Mouse (Mus musculus): ENCODE data around the gene Syna. TPM values are rescaled to one million over a fixed set of nuclear protein-coding genes. Genes with fewer than 3 reads are reported as not detected.

The Syna gene
- polyA plus RNA-seq (2012; rRNA removed), result 0.14 and 0.24 TPM in 2 replicates

DNA sequence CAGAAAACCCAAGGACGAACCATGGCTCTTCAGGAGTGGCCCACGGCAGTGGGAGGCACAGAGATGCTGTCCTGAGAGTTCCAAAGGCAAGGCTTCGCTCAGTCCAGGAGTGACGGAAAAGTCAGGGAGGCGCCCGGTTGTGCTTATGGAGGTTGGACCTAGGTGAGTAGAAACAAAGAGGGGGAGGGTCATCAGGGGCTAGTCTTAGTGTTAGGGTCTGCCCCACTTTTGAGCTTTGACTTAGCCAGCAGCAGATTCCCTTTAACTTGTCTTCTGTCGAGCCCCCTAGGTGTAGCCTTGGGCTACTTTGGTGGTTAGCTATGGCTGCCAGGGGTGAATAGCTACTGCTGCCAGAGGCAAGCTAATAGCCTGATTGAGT is at the start of gene Syna:
Gene Syna (minus strand): TSS at position 101 of the 379 bp plus-strand sequence.
- DNase-seq, result no peak
- TF ChIP-seq CTCF (IDR thresholded peaks at IDR 0.05; ENCODE audit: insufficient read depth, low read length), result no peak
- TF ChIP-seq POLR2A (IDR thresholded peaks at IDR 0.05; ENCODE audit: borderline replicate concordance, extremely low read depth, low read depth, low read length), result no peak
- 89% methylated on average over 7 of the region's 7 CpGs for WGBS
- Histone ChIP-seq H3K4me1 (ENCODE audit: control insufficient read depth, insufficient read depth, low read length) (peaks cover 6% of the 10 kb centered on the region; the same call in 1 of the 2 replicates), H3K4me3 (replicated peaks; ENCODE audit: extremely low read depth, low read depth, low read length) (no peak within 1 kb of the TSS)

GRCm38 (mm10) chr5:134607121-134607520 is 47.1 kb upstream of the Syna start:
- TF ChIP-seq CTCF (IDR thresholded peaks at IDR 0.05; ENCODE audit: insufficient read depth, low read length) (no peak), POLR2A (IDR thresholded peaks at IDR 0.05; ENCODE audit: borderline replicate concordance, extremely low read depth, low read depth, low read length) (no peak)
- H3K4me3 ChIP-seq (replicated peaks; ENCODE audit: extremely low read depth, low read depth, low read length), result no peak overlapping the region
- H3K4me1 ChIP-seq (ENCODE audit: control insufficient read depth, insufficient read depth, low read length), result no peaks in the 10 kb centered on the region
- DNase-seq, result no peak
- WGBS, result 59% methylated on average over 5 of the region's 5 CpGs

GRCm38 (mm10) chr5:134606314-134606713 is 46.3 kb upstream of the Syna start:
- no peak overlapping the region for H3K4me3 ChIP-seq (replicated peaks; ENCODE audit: extremely low read depth, low read depth, low read length)
- DNase-seq, result no peak
- TF ChIP-seq POLR2A (IDR thresholded peaks at IDR 0.05; ENCODE audit: borderline replicate concordance, extremely low read depth, low read depth, low read length) (no peak), CTCF (IDR thresholded peaks at IDR 0.05; ENCODE audit: insufficient read depth, low read length) (peak; percentile 27; the same call in 1 of the 2 replicates)
- H3K4me1 ChIP-seq (ENCODE audit: control insufficient read depth, insufficient read depth, low read length), result no peaks in the 10 kb centered on the region

GRCm38 (mm10) chr5:134604376-134604775 is 44.4 kb upstream of the Syna start:
- Histone ChIP-seq H3K4me3 (replicated peaks; ENCODE audit: extremely low read depth, low read depth, low read length) (no peak overlapping the region), H3K4me1 (ENCODE audit: control insufficient read depth, insufficient read depth, low read length) (no peaks in the 10 kb centered on the region)
- TF ChIP-seq CTCF (IDR thresholded peaks at IDR 0.05; ENCODE audit: insufficient read depth, low read length) (no peak), POLR2A (IDR thresholded peaks at IDR 0.05; ENCODE audit: borderline replicate concordance, extremely low read depth, low read depth, low read length) (no peak)
- WGBS, result 75% methylated on average over 11 of the region's 11 CpGs
- no peak for DNase-seq

- no peak for DNase-seq
- 79% methylated on average over 10 of the region's 10 CpGs for WGBS
- Histone ChIP-seq H3K4me3 (replicated peaks; ENCODE audit: extremely low read depth, low read depth, low read length) (no peak overlapping the region), H3K4me1 (ENCODE audit: control insufficient read depth, insufficient read depth, low read length) (no peaks in the 10 kb centered on the region)
- no peak for TF ChIP-seq POLR2A (IDR thresholded peaks at IDR 0.05; ENCODE audit: borderline replicate concordance, extremely low read depth, low read depth, low read length)
- no peak for TF ChIP-seq CTCF (IDR thresholded peaks at IDR 0.05; ENCODE audit: insufficient read depth, low read length)
Measured at GRCm38 (mm10) chr5:134597711-134598110, 37.7 kb upstream of the Syna start.

- DNase-seq, result no peak
- Histone ChIP-seq H3K4me1 (ENCODE audit: control insufficient read depth, insufficient read depth, low read length) (no peaks in the 10 kb centered on the region), H3K4me3 (replicated peaks; ENCODE audit: extremely low read depth, low read depth, low read length) (no peak overlapping the region)
- 89% methylated on average over 9 of the region's 9 CpGs for whole genome bisulfite sequencing
- TF ChIP-seq POLR2A (IDR thresholded peaks at IDR 0.05; ENCODE audit: borderline replicate concordance, extremely low read depth, low read depth, low read length) (no peak), CTCF (IDR thresholded peaks at IDR 0.05; ENCODE audit: insufficient read depth, low read length) (no peak)
Measured at GRCm38 (mm10) chr5:134593093-134593492, 33.1 kb upstream of the Syna start.

GRCm38 (mm10) chr5:134592026-134592581 is 32.1 kb upstream of the Syna start:
- TF ChIP-seq POLR2A (IDR thresholded peaks at IDR 0.05; ENCODE audit: borderline replicate concordance, extremely low read depth, low read depth, low read length) (no peak), CTCF (IDR thresholded peaks at IDR 0.05; ENCODE audit: insufficient read depth, low read length) (no peak)
- Histone ChIP-seq H3K4me1 (ENCODE audit: control insufficient read depth, insufficient read depth, low read length) (no peaks in the 10 kb centered on the region), H3K4me3 (replicated peaks; ENCODE audit: extremely low read depth, low read depth, low read length) (no peak overlapping the region)
- no peak for DNase-seq
- 79% methylated on average over 11 of the region's 11 CpGs for WGBS

GRCm38 (mm10) chr5:134589900-134590299 is 29.9 kb upstream of the Syna start:
- Histone ChIP-seq H3K4me1 (ENCODE audit: control insufficient read depth, insufficient read depth, low read length) (no peaks in the 10 kb centered on the region), H3K4me3 (replicated peaks; ENCODE audit: extremely low read depth, low read depth, low read length) (no peak overlapping the region)
- 62% methylated on average over 3 of the region's 3 CpGs for WGBS
- TF ChIP-seq POLR2A (IDR thresholded peaks at IDR 0.05; ENCODE audit: borderline replicate concordance, extremely low read depth, low read depth, low read length), result no peak
- no peak for TF ChIP-seq CTCF (IDR thresholded peaks at IDR 0.05; ENCODE audit: insufficient read depth, low read length)
- no peak for DNase-seq

DNA sequence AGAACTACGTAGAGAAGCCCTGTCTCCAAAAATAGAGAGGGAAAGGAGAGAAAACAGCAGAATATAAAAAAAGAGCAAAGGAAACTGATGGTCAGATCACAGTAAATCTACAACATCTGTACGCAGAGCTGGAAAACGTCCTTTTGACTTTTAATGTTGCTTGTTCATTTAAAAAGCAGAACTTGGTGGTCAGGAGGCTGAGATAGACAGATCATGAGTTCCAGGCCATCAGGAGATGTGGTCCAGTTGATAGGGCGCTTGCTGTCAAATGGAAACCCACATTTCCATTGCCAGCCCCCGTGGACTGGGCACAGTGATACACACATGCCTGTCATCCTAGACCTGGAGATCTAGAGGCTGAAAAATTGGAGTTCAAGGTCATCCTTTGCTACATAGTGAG is 24.8 kb upstream of the Syna start:
- TF ChIP-seq POLR2A (IDR thresholded peaks at IDR 0.05; ENCODE audit: borderline replicate concordance, extremely low read depth, low read depth, low read length) (no peak), CTCF (IDR thresholded peaks at IDR 0.05; ENCODE audit: insufficient read depth, low read length) (no peak)
- Histone ChIP-seq H3K4me1 (ENCODE audit: control insufficient read depth, insufficient read depth, low read length) (peaks cover 4% of the 10 kb centered on the region), H3K4me3 (replicated peaks; ENCODE audit: extremely low read depth, low read depth, low read length) (no peak overlapping the region)
- 81% methylated on average over 5 of the region's 5 CpGs for WGBS
- DNase-seq, result no peak

GRCm38 (mm10) chr5:134583884-134584213 is 23.9 kb upstream of the Syna start:
- TF ChIP-seq CTCF (IDR thresholded peaks at IDR 0.05; ENCODE audit: insufficient read depth, low read length) (no peak), POLR2A (IDR thresholded peaks at IDR 0.05; ENCODE audit: borderline replicate concordance, extremely low read depth, low read depth, low read length) (no peak)
- peaks cover 4% of the 10 kb centered on the region for H3K4me1 ChIP-seq (ENCODE audit: control insufficient read depth, insufficient read depth, low read length)
- no peak overlapping the region for H3K4me3 ChIP-seq (replicated peaks; ENCODE audit: extremely low read depth, low read depth, low read length)
- no peak for DNase-seq
- WGBS, result 54% methylated on average over 3 of the region's 3 CpGs

Data from lung, adult 2 months (tissue).